Mouse (Mus musculus) bone marrow macrophage, adult 2 months (primary cell): ENCODE data around the gene Dhrs13.

ENCODE experiments used
- CTCF ChIP-seq: IDR thresholded peaks from 2 replicates; pipeline ENCODE4 v1.5.1; 2012; ENCODE audit warnings: low read depth, mild to moderate bottlenecking, low read length, moderate library complexity
- POLR2A ChIP-seq: IDR thresholded peaks from 2 replicates; pipeline ENCODE4 v1.6.1; 2012; ENCODE audit warnings: mild to moderate bottlenecking, low read depth, low read length, borderline replicate concordance

DNA sequence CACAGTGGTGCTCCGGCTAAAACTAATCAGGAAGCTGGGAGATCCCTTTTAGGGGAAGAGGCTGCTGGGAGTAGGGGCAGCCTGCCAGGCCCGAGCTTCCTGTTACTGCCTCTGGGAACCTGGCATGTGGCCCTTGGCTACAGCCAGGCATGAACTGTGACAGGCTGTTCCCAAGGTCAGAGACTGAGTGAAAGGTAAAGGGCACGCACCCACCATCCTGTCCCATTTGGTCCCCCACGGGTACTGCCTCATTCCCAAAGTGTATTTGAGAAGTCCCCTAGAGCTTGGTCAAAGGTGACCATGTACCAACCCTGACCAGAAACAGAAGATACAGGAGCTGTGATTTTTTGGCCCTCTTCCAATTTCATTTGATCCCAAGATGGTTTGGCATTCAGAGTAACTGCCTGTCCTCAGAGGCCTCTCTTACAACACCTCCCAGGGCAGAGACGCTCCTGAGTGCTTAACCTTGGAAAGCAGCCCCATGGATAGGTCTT, 12.7 kb downstream of the Dhrs13 start:
- no peak for TF ChIP-seq CTCF
- TF ChIP-seq POLR2A: no peak
